Mouse (Mus musculus) right cerebral cortex, postnatal 4 days (tissue): ENCODE data around the gene Ttc41.
"Not testable (repeated sequence)": the region's sequence is repeated elsewhere in the genome, so short reads cannot be mapped to it uniquely, and the experiment has no call there.

Source experiments
- DNase-seq: peaks from one replicate; pipeline ENCODE4 v3.0.0-alpha.2; 2022

The Ttc41 gene

GRCm38 (mm10) chr10:86705318-86705921, at the start of gene Ttc41, which contains the start of gene Hsp90b1:
TSS of gene Ttc41 (plus strand) at chr10:86705811.
TSS of gene Hsp90b1 (minus strand) at chr10:86705509.
- DNase-seq, result peak; percentile 95

GRCm38 (mm10) chr10:86670550-86670949, 35.1 kb upstream of the Ttc41 start:
- not testable (repeated sequence) for DNase-seq

- not testable (repeated sequence) for DNase-seq
Observed at GRCm38 (mm10) chr10:86684797-86685178, 20.8 kb upstream of the Ttc41 start.

GRCm38 (mm10) chr10:86685179-86686016, 20.2 kb upstream of the Ttc41 start:
- DNase-seq, result peak; percentile 83

- DNase-seq, result not testable (repeated sequence)
Observed at GRCm38 (mm10) chr10:86686017-86686360, 19.6 kb upstream of the Ttc41 start.

GRCm38 (mm10) chr10:86700251-86700650, 5.4 kb upstream of the Ttc41 start:
- no peak for DNase-seq

- DNase-seq, result no peak
Observed at GRCm38 (mm10) chr10:86700973-86701372, 4.6 kb upstream of the Ttc41 start.

GRCm38 (mm10) chr10:86702312-86702920, 3.2 kb upstream of the Ttc41 start:
- no peak for DNase-seq

GRCm38 (mm10) chr10:86703375-86703774, 2.2 kb upstream of the Ttc41 start:
- DNase-seq, result no peak

GRCm38 (mm10) chr10:86704141-86704540, 1.5 kb upstream of the Ttc41 start:
- DNase-seq, result no peak

- no peak for DNase-seq
Observed at GRCm38 (mm10) chr10:86704589-86705191, 921 bp upstream of the Ttc41 start.

GRCm38 (mm10) chr10:86705922-86706752, 526 bp downstream of the Ttc41 start:
- DNase-seq, result peak; percentile 65

- no peak for DNase-seq
Observed at GRCm38 (mm10) chr10:86707134-86707533, 1.5 kb downstream of the Ttc41 start.

- no peak for DNase-seq
Observed at GRCm38 (mm10) chr10:86712156-86712555, 6.5 kb downstream of the Ttc41 start.

- peak; percentile 7 for DNase-seq
Observed at GRCm38 (mm10) chr10:86727548-86727980, 22.0 kb downstream of the Ttc41 start.

GRCm38 (mm10) chr10:86728176-86728575, 22.6 kb downstream of the Ttc41 start:
- DNase-seq, result no peak

GRCm38 (mm10) chr10:86730823-86731499, 25.4 kb downstream of the Ttc41 start:
- DNase-seq, result peak; percentile 93

- no peak for DNase-seq
Observed at GRCm38 (mm10) chr10:86731500-86731863, 25.9 kb downstream of the Ttc41 start.

GRCm38 (mm10) chr10:86735036-86735435, 29.4 kb downstream of the Ttc41 start:
- DNase-seq, result no peak

- DNase-seq, result no peak
Observed at GRCm38 (mm10) chr10:86742918-86743317, 37.3 kb downstream of the Ttc41 start.

GRCm38 (mm10) chr10:86744306-86744705, 38.7 kb downstream of the Ttc41 start:
- DNase-seq, result no peak
